Mouse (Mus musculus) gastrocnemius, postnatal 4 days (tissue): ENCODE results near the gene Olfr1443. TPM values are rescaled to one million over a fixed set of nuclear protein-coding genes. Genes with fewer than 3 reads are reported as not detected.

ENCODE experiments used
- DNase-seq, 2 experiments: peaks; one replicate each; pipeline ENCODE4 v3.0.0; 2021 to 2022; ENCODE audit warnings: low spot score in 2 of 2, mixed read lengths in 2 of 2
- total RNA-seq, 2 experiments: library from RNA; stranded (reverse); gene quantifications; 2 replicates each; pipeline ENCODE4 v1.2.3; 2021

Olfr1443 gene
- total RNA-seq, 2 experiments from 2014 or later, result not detected

DNA sequence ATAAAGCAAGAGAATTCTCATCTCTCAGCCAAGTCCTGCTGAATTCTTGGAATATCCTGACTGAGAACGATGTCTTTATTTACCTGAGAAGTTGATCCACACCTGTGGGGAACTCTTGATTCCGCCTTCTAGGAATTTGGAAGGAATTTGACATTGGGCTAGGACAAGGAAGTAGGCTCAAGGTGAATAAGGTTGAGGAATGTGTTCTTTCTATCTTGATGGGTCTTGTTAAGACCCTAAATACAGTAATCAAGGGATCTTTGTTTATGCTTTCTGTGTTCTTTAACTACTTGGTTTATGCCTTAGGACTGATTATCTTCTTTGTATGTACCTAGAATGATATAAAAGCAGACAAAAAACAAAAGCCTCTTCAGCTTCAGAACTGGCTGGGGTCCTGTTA lies 54.0 kb downstream of the Olfr1443 start:
- no peak for DNase-seq

Other genes with a start within 250 kb of the Olfr1443 start
- gene Mpeg1, start 217.3 kb upstream of the Olfr1443 start, total RNA-seq, result 1 to 10 TPM; 3.7 to 3.9 TPM
- gene Dtx4, start 176.7 kb upstream of the Olfr1443 start, total RNA-seq, result 10 to 100 TPM; 33.2 to 37.5 TPM
- gene Fam111a, start 132.4 kb upstream of the Olfr1443 start, total RNA-seq, result 10 to 100 TPM; 21.3 to 21.5 TPM
- gene Gm4952, start 78.1 kb upstream of the Olfr1443 start, total RNA-seq, result 1 to 10 TPM in 1 of 2 experiments, not detected in 1; 1.0 TPM
- not detected for gene Glyat, start 44.8 kb upstream of the Olfr1443 start, total RNA-seq
- gene Olfr1442, start 7.7 kb upstream of the Olfr1443 start, total RNA-seq, result not detected
- under 1 TPM in 1 of 2 experiments, not detected in 1; 0.49 TPM for gene Keg1, start 17.7 kb downstream of the Olfr1443 start, total RNA-seq
- 1 to 10 TPM; 2.6 to 3.8 TPM for gene Cntf, start 87.5 kb downstream of the Olfr1443 start, total RNA-seq
- 10 to 100 TPM; 62.2 to 71.0 TPM for gene Zfp91, start 118.0 kb downstream of the Olfr1443 start, total RNA-seq
- 1 to 10 TPM; 1.5 to 1.9 TPM for gene Lpxn, start 118.1 kb downstream of the Olfr1443 start, total RNA-seq
- gene Gm5244, start 168.6 kb downstream of the Olfr1443 start, total RNA-seq, result not detected
- gene Olfr1444, start 179.2 kb downstream of the Olfr1443 start, total RNA-seq, result not detected
- not detected for gene Olfr1445, start 205.7 kb downstream of the Olfr1443 start, total RNA-seq
- gene Olfr1446, start 215.4 kb downstream of the Olfr1443 start, total RNA-seq, result not detected
- not detected for gene Olfr1447, start 225.6 kb downstream of the Olfr1443 start, total RNA-seq
- not detected for gene Olfr1448, start 246.3 kb downstream of the Olfr1443 start, total RNA-seq